Mouse (Mus musculus): Measurements from ENCODE around the gene Olfr994.

DNA sequence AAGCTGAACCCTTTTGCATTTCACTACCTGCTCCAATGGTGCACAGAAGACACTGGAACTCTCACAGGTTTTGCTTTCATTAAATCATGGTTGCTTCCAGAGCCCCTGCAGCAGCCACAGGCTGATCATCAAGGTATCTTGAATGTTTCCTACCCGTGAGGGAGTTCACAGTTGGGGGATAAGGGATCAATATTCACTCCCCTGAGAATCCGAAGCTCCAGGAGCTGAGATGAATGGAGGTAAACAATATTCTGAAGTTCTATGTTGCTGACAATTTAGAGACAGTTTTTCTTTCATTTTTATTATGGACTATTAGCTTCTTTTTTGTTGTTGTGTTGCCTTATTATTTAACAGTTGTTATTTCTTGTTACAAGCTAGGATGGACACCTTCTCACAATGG, 26.9 kb downstream of the Olfr994 start, which contains the start of gene Olfr992:
- TF ChIP-seq CTCF (IDR thresholded peaks at IDR 0.05; ENCODE audit: insufficient read depth, low read length) (no peak), POLR2A (IDR thresholded peaks at IDR 0.05; ENCODE audit: borderline replicate concordance, extremely low read depth, low read depth, low read length) (no peak)
